Mouse (Mus musculus) T-helper 17 cell (primary cell): Measurements from ENCODE around the gene Afdn.

Experiments used
- in situ Hi-C, 2 experiments: fragments of 300-600 bp; cut with MboI, MseI; formaldehyde crosslinking; loops; 1 replicate in 1 of 2; 2 replicates in 1 of 2; pipeline ENCODE4 v1.15.1; 2025; ENCODE audit warnings: high pct_unique_total_duplicates in 2 of 2

Afdn gene

DNA sequence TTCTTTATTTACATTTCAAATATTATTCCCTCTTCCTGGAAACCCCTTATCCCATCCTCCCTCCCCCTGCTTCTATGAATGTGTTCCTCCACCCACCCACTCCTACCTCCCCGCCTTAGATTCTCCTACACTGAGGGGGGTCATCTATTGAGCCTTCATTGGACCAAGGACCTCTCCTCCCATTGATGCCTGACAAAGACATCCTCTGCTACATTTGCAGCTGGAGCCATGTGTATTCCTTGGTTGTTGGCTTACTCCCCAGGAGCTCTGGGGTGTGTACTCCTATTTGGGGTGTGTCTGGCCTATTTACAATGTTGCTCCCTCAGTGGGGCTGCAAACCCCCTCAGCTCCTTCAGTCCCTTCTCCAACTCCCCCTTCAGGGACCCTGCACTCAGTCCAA lies 109.9 kb downstream of the Afdn start:
- in situ Hi-C loops = no loop called here

GRCm38 (mm10) chr17:13874245-13874644 lies 113.9 kb downstream of the Afdn start:
- in situ Hi-C loops = no loop called here

DNA sequence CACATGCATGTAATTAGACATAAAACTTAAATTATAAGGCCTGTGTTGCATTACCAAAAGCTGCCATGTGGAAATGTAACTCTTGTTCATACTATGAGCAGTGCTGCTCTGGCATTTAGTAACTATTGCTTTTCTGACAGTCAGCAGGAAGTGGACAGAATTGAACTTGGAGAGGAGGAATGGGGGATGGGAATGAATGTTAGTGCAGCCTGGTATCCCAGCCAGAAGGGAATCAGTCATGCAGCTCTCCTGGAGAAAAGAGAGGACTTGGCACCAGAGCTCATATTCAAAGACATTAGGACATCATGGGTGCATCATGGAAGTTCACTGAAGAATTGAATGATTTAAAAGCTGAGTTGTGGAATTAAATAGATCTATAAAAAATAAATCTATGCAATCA lies 117.1 kb downstream of the Afdn start:
- in situ Hi-C loops = no loop called here

DNA sequence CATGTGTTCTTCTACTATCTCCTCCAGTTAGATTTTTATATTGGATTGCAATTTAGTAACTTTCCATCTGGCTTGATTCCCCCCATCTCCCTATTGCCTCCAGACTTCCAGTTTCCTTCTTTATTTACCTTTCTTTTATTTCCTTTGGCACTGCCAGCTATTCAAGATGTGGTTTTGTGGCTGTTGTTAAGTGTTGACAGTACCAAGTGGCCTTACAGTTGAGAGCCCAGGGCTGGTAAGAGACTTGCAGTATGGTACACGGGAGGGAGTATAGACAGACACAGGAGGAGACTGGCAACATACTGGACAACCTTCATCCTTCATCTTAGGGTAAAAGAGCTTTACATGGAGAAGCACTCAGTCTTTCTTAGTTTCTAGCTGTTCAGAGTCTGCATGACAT lies 119.4 kb downstream of the Afdn start:
- in situ Hi-C loops = loop anchor here in 1 of 2 experiments (10.0 kb wide), 1 partner anchor 1225 kb away; no protein-coding TSS in a partner anchor

GRCm38 (mm10) chr17:13883540-13883939 lies 123.2 kb downstream of the Afdn start:
- in situ Hi-C loops = loop anchor here in 1 of 2 experiments (10.0 kb wide), 1 partner anchor 1221 kb away; no protein-coding TSS in a partner anchor

- in situ Hi-C loops = loop anchor here in 1 of 2 experiments (10.0 kb wide), 1 partner anchor 1215 kb away; no protein-coding TSS in a partner anchor
Observed at GRCm38 (mm10) chr17:13889818-13890434, 129.6 kb downstream of the Afdn start.

DNA sequence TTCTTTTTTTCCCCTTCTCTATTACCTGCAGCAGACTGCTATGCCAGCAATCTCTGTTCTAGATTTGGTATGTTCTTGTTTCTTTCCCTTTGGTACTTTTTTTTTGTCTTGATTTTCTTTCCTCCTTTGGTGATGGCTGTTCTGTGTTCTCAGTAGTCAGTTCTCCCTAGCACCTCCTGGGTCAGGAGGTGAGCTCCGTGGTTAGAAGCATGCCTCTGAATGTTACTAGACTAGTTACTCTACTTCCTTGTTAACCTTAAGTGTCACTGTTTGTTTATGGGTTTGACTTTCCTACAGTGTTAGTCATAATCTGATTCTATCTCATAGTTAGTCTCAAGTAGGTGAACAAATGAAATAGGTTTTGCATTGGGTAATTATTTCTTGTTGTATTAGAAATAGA lies 130.6 kb downstream of the Afdn start:
- in situ Hi-C loops = no loop called here

- in situ Hi-C loops = no loop called here
Observed at GRCm38 (mm10) chr17:13898838-13899237, 138.5 kb downstream of the Afdn start.

DNA sequence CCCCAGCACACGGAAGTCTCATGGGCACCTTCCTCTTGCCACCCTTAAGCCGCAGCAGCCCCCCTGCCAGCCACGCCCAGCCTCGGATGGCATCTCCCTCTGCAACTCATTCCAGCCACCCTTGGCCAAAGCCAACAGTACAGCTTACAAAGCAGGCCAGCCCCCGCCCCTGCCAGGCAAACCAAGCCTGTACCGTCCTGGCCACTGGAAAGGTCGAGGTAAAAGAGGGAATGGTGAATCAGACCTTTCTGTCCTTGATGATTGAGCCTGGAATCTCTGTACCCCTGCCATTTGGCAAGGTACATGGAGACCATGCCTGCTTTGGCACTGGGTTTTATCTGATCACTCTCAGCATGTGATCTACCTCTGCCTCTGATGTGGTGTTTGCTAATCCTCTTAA lies 138.9 kb downstream of the Afdn start:
- in situ Hi-C loops = no loop called here

- in situ Hi-C loops = no loop called here
Observed at GRCm38 (mm10) chr17:13903793-13904192, 143.5 kb downstream of the Afdn start.

DNA sequence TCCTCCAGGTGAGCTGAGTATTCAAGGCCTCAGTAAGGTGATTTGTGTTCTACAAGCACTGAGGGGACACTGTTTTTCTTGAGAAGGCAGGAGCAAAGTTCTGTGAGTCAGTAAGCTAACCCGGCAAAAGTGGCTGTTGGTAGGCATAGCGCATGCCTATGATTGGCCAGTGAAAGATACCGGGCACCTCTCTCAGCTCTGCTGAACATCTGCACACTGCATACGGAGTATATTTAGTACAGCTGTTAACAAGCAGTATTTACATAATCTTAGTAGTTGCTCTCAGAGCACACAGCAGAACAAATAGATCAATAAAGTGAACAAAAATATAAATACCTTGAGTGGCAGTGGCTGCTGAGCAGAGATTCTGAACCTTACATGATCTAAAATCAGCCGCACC lies 146.7 kb downstream of the Afdn start:
- in situ Hi-C loops = no loop called here

DNA sequence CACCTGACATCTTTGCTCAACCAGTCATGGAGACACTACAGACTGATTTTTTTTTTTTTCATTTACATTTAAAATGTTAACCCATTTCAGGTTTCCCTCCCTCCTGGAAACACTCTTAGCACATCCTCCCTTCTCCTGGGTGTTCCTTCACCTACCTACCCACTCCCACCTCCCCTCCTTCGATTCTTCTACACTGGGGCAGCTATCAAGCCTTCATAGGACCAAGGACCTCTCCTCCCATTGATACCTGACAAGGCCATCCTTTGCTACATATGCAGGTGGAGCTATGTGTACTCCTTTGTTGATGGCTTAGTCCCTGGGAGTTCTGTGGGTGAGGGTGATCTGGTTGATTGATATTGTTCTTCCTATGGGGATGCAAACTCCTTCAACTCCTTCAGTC lies 147.3 kb downstream of the Afdn start:
- in situ Hi-C loops = no loop called here

DNA sequence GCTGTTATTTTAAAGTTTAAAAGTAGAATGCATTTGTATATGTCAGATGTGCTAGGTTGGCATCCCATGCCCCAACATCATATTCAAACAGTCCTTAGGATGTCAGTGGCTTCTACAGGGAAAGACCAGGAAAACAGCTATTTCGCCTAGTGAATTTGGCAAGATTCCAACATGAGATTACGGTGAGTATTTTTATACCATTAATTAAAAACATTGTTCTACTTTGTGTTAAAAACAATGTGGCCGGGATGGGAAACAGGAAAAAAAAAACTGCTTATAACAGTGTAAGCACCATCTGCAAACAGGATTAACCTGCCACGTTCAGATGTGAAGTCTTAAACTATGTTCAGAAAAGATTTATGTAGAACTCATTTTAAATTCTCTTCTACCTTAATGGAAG lies 153.6 kb downstream of the Afdn start:
- in situ Hi-C loops = no loop called here

DNA sequence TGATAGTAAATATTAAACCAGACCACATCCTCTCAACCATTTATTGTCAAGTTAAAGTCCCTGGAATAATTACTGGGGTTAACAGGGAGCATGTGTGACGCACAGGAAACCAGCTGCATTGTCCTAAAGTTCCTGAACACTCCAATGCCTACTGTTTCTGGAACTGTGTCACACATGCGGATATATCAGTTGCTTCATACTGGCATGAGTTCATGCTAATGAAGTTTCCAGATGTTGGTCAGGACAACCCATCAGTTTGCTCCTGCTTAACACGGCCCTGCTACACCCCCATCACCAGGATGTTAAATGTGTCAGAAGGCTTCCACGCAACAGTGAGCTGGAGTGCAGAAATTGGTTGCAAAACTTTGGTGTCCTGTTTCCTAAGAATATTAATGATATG lies 154.2 kb downstream of the Afdn start:
- in situ Hi-C loops = no loop called here

DNA sequence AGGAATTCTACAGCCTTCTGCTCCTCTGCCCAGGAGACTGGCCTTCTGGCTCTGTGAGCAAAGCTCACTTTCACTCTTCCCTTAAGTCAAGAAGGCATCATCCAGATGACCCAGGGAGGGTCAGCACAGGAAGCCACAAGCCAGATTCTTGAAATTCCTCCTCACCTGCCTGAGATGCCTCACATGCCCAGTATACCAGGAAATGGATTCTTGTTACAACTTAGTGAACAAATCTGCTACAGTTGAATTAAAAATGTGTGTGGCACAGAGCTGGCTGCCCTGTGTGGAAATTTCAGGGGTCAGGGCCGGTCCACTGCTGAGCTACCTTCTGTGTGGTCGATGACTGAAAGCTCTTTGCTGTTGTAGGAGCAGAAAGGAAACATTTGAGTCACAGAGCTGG lies 160.4 kb downstream of the Afdn start:
- in situ Hi-C loops = no loop called here

DNA sequence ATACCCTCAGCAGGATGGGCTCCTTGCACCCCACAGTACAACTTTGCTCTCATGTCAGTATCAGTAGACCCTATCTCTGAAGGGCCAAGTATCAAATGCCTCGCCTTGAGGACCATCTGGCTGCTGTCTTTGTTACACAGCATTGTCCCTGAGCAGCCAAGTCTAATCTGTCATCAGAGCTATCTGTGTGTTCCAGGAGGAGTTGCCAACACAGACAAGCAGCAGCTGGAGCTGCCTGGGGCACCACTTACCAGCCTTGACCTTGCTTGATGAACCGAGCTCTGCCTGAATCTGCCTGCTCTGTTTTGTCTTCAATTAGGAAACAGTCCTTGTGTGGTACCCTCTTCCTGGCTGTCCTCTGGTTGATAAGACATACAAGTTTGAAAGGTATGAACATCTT lies 163.1 kb downstream of the Afdn start:
- in situ Hi-C loops = no loop called here

GRCm38 (mm10) chr17:13924588-13924987 lies 164.2 kb downstream of the Afdn start:
- in situ Hi-C loops = no loop called here

DNA sequence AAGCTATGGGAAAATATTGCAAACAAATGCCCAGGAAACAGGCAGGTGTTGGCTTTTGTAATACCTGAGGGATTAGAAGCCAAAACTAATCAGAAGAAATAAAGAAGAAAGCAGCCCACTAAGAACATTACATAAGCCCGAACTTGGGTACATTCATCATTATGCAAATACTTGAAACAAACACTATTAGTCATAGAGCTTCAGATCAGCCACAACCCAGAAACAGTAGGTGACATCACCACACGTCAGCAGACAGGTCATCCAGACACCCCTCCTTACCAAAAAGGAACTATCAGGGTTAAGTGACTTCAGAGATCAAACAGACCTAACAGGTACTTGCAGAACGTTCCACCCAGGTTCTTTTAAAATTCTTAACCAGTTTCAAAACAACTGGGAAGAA lies 165.6 kb downstream of the Afdn start:
- in situ Hi-C loops = loop anchor here (5.0 to 25.0 kb wide), 2 partner anchors 334 to 439 kb away; no protein-coding TSS in a partner anchor

DNA sequence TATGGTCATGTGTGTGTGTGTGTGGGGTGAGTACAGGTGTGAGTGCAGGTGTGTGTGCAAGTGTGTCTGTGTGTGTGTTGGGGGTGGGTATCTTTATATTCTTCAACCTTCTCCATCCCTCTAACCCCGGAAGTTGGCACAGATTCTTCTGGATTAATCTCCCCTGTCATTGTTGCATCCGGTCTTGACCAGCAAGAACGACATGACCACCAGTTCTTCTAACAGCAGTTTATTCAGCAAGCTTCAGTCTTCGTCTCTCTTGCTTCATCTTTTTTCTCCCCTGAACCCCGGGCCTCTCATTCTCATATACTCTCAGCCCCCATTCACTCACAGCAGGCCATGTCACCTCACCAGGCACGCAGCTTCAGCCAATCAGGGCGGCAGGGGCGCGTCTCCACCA lies 170.1 kb downstream of the Afdn start:
- in situ Hi-C loops = loop anchor here (10.0 to 25.0 kb wide), 3 partner anchors 226 to 1424 kb away; no protein-coding TSS in a partner anchor

GRCm38 (mm10) chr17:13935364-13935763 lies 175.0 kb downstream of the Afdn start:
- in situ Hi-C loops = loop anchor here (10.0 to 25.0 kb wide), 3 partner anchors 231 to 1419 kb away; no protein-coding TSS in a partner anchor

DNA sequence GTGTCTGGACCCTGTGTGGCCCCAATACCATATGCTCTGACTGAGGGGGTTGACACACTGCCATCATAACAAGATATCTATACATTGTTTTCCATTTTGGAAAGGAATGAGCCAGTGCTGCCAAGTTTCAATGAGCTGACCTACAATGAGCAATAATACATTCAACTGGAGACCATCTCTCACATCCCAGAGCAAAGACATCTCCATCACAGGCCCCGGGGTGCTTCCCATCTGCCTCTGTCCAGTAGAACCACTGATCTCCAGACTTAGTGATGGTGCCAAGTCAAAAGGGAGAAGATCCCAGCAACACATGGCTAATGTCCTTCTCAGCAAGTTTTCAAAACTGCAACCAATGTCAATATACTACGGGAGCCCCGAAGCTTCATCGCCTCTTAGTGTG lies 177.4 kb downstream of the Afdn start:
- in situ Hi-C loops = loop anchor here (10.0 to 25.0 kb wide), 3 partner anchors 233 to 1417 kb away; no protein-coding TSS in a partner anchor

GRCm38 (mm10) chr17:13938652-13939051 lies 178.3 kb downstream of the Afdn start:
- in situ Hi-C loops = loop anchor here (10.0 to 25.0 kb wide), 3 partner anchors 234 to 1416 kb away; no protein-coding TSS in a partner anchor

DNA sequence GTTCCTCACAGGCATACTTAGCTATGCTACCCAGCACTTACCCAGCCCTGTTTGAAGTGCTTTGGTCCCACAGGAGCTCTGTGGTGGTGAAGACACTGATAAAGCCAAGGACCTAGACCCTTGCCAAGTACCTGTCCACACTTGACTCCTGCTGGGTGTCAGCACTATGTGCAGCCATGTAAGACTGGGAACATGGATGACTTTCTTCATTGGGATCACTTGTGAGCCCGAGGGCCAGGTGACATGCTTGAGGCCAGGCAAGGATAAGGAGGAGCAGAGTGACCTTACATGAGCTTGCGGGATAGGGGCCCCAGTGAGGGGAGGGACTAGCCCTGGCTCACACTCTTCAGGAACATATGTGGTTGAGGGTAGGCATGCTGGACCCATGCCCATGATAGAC lies 178.9 kb downstream of the Afdn start:
- in situ Hi-C loops = loop anchor here (10.0 to 25.0 kb wide), 3 partner anchors 234 to 1416 kb away; no protein-coding TSS in a partner anchor
